ENCODE assay signal across 17 mouse cellular contexts in the genomic region with DNA sequence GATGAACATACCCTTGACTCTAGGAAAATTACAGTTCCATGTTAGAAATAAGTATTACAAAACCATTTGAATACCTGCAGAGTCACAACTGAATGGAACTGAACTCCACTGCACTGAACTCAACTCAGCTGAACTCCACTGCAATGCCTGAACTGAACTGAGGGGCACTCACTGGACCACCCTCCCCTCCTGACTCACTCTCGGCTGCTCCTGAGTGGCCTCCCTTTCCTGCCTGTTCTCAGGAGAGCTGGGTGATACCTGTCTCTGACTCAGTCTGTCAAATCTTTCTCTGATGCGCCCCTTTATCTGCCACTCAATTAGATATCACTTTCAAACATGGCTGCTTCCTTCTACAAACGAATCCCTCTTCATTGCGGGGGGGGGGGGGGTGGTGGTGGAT. TPM values are rescaled to one million over a fixed set of nuclear protein-coding genes. Genes with fewer than 3 reads are reported as not detected.
"Had no signal": no experiment of that assay in that cellular context is flagged by ENCODE, and none has a peak within 500 bp of the region (broad histone marks: within the 10 kb centered on the region; RNA-seq: fewer than 3 reads in every experiment).

No protein-coding gene starts in this region.

- DNase-seq: gastrocnemius, postnatal 14 days; gastrocnemius, postnatal 36 days; heart, adult 2 months; heart, postnatal 36 days; kidney, adult 11 months; layer of hippocampus, adult 9-11 months; layer of hippocampus, postnatal 36 days; liver; liver, embryonic 13.5 days had no signal

RNA-seq across cellular contexts. Expression of a gene that starts 12.8 kb away (rescaled TPM):
- total RNA-seq: gastrocnemius, adult 18-20 months; gastrocnemius, adult 8-10 months; gastrocnemius, postnatal 14 days; gastrocnemius, postnatal 36 days had no signal

RNA-seq across cellular contexts. Expression of a gene that starts 41.2 kb away (rescaled TPM):
- total RNA-seq: gastrocnemius, adult 18-20 months; gastrocnemius, adult 8-10 months; gastrocnemius, postnatal 14 days; gastrocnemius, postnatal 36 days; heart, adult 2 months; heart, postnatal 14 days; heart, postnatal 36 days; hematopoietic stem cell, adult 5-6 weeks; layer of hippocampus, adult 8-10 months; layer of hippocampus, postnatal 14 days; left cerebral cortex, adult 18-20 months; left cerebral cortex, postnatal 14 days had no signal
